Mouse (Mus musculus): ENCODE measurements at regions not wholly inside any gene's neighbourhood (a gene's known extent, or its start where the extent isn't known, plus 50 kb on each side); places are given as distances from the start of the nearest gene placed in this dataset.
A peak's percentile ranks its signal among the peaks of the same experiment; 100 is the strongest.

GRCm38 (mm10) chr4:22047730-22048455 is 116.8 kb downstream of the Faxc start:
- Histone ChIP-seq H3K27me3 (ENCODE audit: poor library complexity, severe bottlenecking) (no peaks in the 10 kb centered on the region), H3K9me3 (no peaks in the 10 kb centered on the region), H3K36me3 (replicated peaks) (no peaks in the 10 kb centered on the region), H3K4me1 (no peaks in the 10 kb centered on the region), H3K27ac (no peak overlapping the region), H3K4me3 (no peak overlapping the region)
- no peak for DNase-seq (ENCODE audit: extremely low spot score, low spot score)
- WGBS = 71% methylated on average over 8 of the region's 8 CpGs

- no peaks in the 10 kb centered on the region for H3K36me3 ChIP-seq (replicated peaks)
- 21% methylated on average over 5 of the region's 5 CpGs for WGBS
- H3K4me3 ChIP-seq = no peak overlapping the region
- peaks cover under 1% of the 10 kb centered on the region; the same call in 1 of the 2 replicates for H3K27me3 ChIP-seq (ENCODE audit: poor library complexity, severe bottlenecking)
- H3K4me1 ChIP-seq = peaks cover 28% of the 10 kb centered on the region
- DNase-seq (ENCODE audit: extremely low spot score, low spot score) = no peak
- no peaks in the 10 kb centered on the region for H3K9me3 ChIP-seq
- peak overlapping the region; percentile 73; the same call in 1 of the 2 replicates for H3K27ac ChIP-seq
Observed at GRCm38 (mm10) chr4:22066785-22067433, 135.8 kb downstream of the Faxc start.

- Histone ChIP-seq H3K4me3 (no peak overlapping the region), H3K36me3 (replicated peaks) (no peaks in the 10 kb centered on the region), H3K4me1 (peaks cover 28% of the 10 kb centered on the region), H3K9me3 (no peaks in the 10 kb centered on the region), H3K27me3 (ENCODE audit: poor library complexity, severe bottlenecking) (peaks cover 6% of the 10 kb centered on the region; the same call in 1 of the 2 replicates), H3K27ac (peak overlapping the region; percentile 73)
- DNase-seq (ENCODE audit: extremely low spot score, low spot score) = peak; percentile 18
- 66% methylated on average over 14 of the region's 14 CpGs for WGBS
Observed at GRCm38 (mm10) chr4:22067678-22068299, 136.7 kb downstream of the Faxc start.

DNA sequence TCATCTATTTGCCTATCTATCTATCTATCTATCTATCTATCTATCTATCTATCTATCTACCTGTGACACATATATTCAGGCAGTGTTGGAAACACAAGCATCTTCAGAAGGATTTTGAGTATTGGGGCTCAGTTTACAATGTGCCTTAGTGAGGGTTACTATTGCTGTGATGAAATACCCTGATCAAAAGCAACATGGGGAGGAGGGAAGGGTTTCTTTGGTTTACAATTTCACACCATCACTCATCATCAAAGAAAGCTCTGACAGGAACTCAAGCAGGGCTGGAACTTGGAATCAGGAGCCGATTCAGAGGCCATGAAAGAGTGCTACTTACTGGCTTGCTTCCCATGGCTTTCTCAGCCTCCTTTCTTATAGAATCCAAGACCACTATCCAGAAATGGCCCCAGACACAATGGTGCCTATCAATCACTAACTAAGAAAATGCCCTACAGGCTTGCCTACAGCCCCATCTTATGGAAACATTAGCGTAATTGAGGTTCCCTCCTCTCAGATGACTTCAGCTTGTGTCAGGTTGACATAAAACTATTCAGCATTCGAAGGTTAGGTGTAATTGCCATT is 157.2 kb downstream of the Faxc start:
- H3K27me3 ChIP-seq (ENCODE audit: poor library complexity, severe bottlenecking) = no peaks in the 10 kb centered on the region
- H3K9me3 ChIP-seq = peaks cover 4% of the 10 kb centered on the region; the same call in 1 of the 2 replicates
- no peak overlapping the region for H3K4me3 ChIP-seq
- H3K4me1 ChIP-seq = peaks cover 4% of the 10 kb centered on the region; the same call in 1 of the 2 replicates
- H3K27ac ChIP-seq = no peak overlapping the region
- 64% methylated on average over 3 of the region's 3 CpGs for WGBS
- DNase-seq (ENCODE audit: extremely low spot score, low spot score) = no peak
- H3K36me3 ChIP-seq (replicated peaks) = no peaks in the 10 kb centered on the region

- Histone ChIP-seq H3K4me3 (no peak overlapping the region), H3K9me3 (no peaks in the 10 kb centered on the region), H3K4me1 (peaks cover 9% of the 10 kb centered on the region; the same call in 1 of the 2 replicates), H3K27me3 (ENCODE audit: poor library complexity, severe bottlenecking) (no peaks in the 10 kb centered on the region), H3K27ac (no peak overlapping the region), H3K36me3 (replicated peaks) (no peaks in the 10 kb centered on the region)
- DNase-seq (ENCODE audit: extremely low spot score, low spot score) = no peak
- WGBS = 92% methylated on average over 1 of the region's 1 CpGs
Observed at GRCm38 (mm10) chr4:22089637-22090041, 158.5 kb downstream of the Faxc start.

GRCm38 (mm10) chr4:22090536-22090935 is 159.4 kb downstream of the Faxc start:
- Histone ChIP-seq H3K4me3 (no peak overlapping the region), H3K9me3 (no peaks in the 10 kb centered on the region), H3K4me1 (peaks cover 16% of the 10 kb centered on the region), H3K27ac (no peak overlapping the region), H3K27me3 (ENCODE audit: poor library complexity, severe bottlenecking) (no peaks in the 10 kb centered on the region), H3K36me3 (replicated peaks) (no peaks in the 10 kb centered on the region)
- 83% methylated on average over 11 of the region's 11 CpGs for WGBS
- no peak for DNase-seq (ENCODE audit: extremely low spot score, low spot score)

DNA sequence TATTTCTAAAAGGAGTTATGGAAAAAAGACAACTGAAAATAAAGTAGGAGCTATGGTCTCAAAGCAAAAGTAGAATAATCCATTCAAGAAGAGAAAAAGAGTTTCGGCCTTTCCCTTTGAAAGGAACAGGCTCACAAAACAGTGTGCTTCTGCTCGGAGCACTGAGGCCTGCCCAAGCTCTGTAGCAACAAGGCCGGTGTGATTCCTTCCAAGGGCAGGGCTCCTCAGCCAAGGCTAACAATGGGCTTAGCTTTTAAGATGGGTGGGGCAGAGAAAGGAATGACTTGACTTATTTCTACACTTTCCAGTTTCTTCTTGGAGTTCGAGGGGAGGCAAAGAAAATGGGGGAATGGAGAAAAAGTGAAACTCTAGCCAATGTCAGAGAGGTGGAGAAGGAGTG is 161.4 kb downstream of the Faxc start:
- Histone ChIP-seq H3K36me3 (replicated peaks) (no peaks in the 10 kb centered on the region), H3K27ac (no peak overlapping the region), H3K4me1 (peaks cover 19% of the 10 kb centered on the region), H3K27me3 (ENCODE audit: poor library complexity, severe bottlenecking) (0 out of 2 replicates have a peak, but pooled peaks cover 5% of the 10 kb centered on the region), H3K9me3 (no peaks in the 10 kb centered on the region), H3K4me3 (no peak overlapping the region)
- WGBS = 79% methylated on average over 4 of the region's 4 CpGs
- DNase-seq (ENCODE audit: extremely low spot score, low spot score) = no peak

DNA sequence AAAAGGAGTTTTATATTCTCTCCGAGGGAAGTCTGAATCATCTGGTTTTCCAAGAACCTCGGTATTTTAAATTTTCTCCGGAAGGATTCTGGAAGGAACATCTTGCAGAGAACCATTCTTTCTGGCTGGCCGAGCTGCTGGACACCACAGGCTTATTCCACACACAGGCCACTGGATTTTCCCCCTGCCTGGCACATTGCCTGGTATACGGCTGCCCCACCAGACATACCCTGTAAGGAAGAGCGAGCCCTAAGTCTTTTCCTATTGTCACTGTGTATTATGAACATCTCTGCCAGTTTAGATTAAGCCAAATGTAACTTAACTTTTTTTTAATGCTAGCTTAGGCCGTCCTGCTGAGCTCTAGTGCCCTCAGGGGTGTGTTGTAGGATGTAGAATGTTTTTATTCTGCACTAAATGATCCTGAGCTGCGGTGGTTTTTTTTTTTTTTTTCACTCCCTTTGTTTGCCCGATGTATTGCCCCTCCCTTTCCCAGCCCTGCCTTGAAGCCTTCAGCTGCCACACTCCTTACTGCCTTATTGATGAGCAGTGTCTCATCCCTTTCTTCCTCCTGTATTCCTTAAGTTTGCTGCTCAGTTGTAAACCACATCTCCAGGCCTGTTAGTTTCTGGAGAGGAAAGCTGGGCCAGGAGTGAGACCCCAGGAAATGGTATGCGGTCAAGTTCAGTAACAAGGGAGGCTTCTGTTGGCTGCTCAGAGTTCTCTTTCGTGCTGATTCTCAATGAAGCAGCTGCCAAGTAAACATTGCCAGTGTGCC is 164.3 kb downstream of the Faxc start:
- DNase-seq (ENCODE audit: extremely low spot score, low spot score) = no peak
- 42% methylated on average over 11 of the region's 11 CpGs for WGBS

DNA sequence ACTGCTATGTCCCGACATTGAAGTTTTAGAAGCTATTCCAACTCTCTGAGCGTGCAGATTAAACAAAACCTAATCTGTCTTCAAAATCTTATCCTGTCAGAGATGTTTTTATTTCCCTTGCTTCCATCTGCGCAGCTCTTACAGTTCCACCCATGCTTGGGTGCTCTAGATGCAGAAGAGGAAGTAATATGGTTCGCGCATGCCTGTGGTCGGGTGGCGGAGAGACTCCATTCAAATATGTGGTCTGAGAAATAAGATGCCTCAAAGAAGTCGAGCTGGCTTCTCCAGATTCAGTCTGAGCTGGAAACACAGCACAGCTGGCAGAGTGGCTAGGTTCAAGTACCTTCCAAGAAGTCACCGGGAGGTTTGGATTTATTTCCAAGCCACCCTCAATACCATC is 167.5 kb downstream of the Faxc start:
- DNase-seq (ENCODE audit: extremely low spot score, low spot score) = no peak
- H3K27ac ChIP-seq = no peak overlapping the region
- peaks cover 25% of the 10 kb centered on the region for H3K4me1 ChIP-seq
- H3K4me3 ChIP-seq = no peak overlapping the region
- no peaks in the 10 kb centered on the region for H3K9me3 ChIP-seq
- 0 out of 2 replicates have a peak, but pooled peaks cover 5% of the 10 kb centered on the region for H3K27me3 ChIP-seq (ENCODE audit: poor library complexity, severe bottlenecking)
- 94% methylated on average over 9 of the region's 9 CpGs for WGBS
- no peaks in the 10 kb centered on the region for H3K36me3 ChIP-seq (replicated peaks)

More for the DNA sequence above, 164.3 kb downstream of the Faxc start:
- H3K27me3 ChIP-seq (ENCODE audit: poor library complexity, severe bottlenecking) = 0 out of 2 replicates have a peak, but pooled peaks cover 5% of the 10 kb centered on the region
- peaks cover 19% of the 10 kb centered on the region for H3K4me1 ChIP-seq
- H3K9me3 ChIP-seq = no peaks in the 10 kb centered on the region
- no peaks in the 10 kb centered on the region for H3K36me3 ChIP-seq (replicated peaks)
- H3K4me3 ChIP-seq = no peak overlapping the region
- peak overlapping the region; percentile 71 for H3K27ac ChIP-seq

DNA sequence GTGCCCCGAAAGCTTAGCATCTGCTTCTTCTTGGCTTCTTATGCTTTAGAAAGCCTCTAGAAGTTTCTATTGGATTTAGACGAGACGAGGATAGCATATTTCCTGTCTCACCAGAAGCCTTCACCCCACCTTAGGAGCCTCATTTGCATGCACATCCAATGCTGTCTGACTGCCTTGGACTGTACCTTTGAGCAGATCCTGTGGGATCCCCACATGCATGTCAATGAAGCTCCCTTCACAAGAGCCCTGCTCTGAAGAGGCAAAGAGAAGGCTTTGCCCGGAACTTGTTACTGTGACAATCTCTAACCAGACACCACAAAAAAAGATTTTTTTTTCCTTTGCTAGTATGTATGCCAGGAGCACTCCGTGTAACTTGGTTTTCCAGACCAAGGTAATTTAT is 171.3 kb downstream of the Faxc start:
- peaks cover 3% of the 10 kb centered on the region; the same call in 1 of the 2 replicates for H3K27me3 ChIP-seq (ENCODE audit: poor library complexity, severe bottlenecking)
- 0 out of 2 replicates have a peak, but pooled peaks cover 6% of the 10 kb centered on the region for H3K4me1 ChIP-seq
- no peak overlapping the region for H3K4me3 ChIP-seq
- H3K9me3 ChIP-seq = no peaks in the 10 kb centered on the region
- 72% methylated on average over 5 of the region's 5 CpGs for WGBS
- DNase-seq (ENCODE audit: extremely low spot score, low spot score) = no peak
- no peaks in the 10 kb centered on the region for H3K36me3 ChIP-seq (replicated peaks)
- H3K27ac ChIP-seq = no peak overlapping the region

GRCm38 (mm10) chr4:22103001-22103587 is 172.0 kb downstream of the Faxc start:
- DNase-seq (ENCODE audit: extremely low spot score, low spot score) = no peak
- no peaks in the 10 kb centered on the region for H3K9me3 ChIP-seq
- WGBS = 82% methylated on average over 8 of the region's 8 CpGs
- no peak overlapping the region for H3K4me3 ChIP-seq
- no peaks in the 10 kb centered on the region for H3K36me3 ChIP-seq (replicated peaks)
- 0 out of 2 replicates have a peak, but pooled peaks cover 6% of the 10 kb centered on the region for H3K4me1 ChIP-seq
- H3K27me3 ChIP-seq (ENCODE audit: poor library complexity, severe bottlenecking) = peaks cover 3% of the 10 kb centered on the region
- H3K27ac ChIP-seq = no peak overlapping the region

DNA sequence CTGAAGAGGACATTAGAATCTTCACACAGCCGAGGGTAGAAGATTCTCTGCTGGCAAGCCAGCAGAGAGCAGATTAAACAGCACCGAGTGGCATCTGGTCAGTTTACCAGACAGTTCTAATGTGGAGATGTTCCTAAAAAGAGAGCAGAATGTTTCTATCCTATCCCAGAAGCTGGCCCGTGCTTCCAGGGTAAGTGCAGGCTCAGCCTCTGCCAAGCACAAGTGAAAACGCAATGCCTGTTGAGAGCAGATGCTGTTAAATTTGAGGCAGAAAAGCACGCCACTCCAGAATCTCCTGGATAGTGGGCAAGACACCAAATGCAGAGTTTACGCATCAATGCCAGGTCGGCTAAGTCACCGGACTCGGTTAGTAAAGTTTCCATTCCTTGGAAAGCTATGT is 175.8 kb downstream of the Faxc start:
- no peak for DNase-seq (ENCODE audit: extremely low spot score, low spot score)
- Histone ChIP-seq H3K4me3 (no peak overlapping the region), H3K36me3 (replicated peaks) (no peaks in the 10 kb centered on the region), H3K27ac (no peak overlapping the region), H3K9me3 (no peaks in the 10 kb centered on the region), H3K4me1 (peaks cover 18% of the 10 kb centered on the region), H3K27me3 (ENCODE audit: poor library complexity, severe bottlenecking) (peaks cover 18% of the 10 kb centered on the region)
- 89% methylated on average over 9 of the region's 9 CpGs for WGBS
